Mouse (Mus musculus) cerebellum, postnatal 36 days (tissue): ENCODE data around the gene Tex101.
"Not testable (repeated sequence)": the region's sequence is repeated elsewhere in the genome, so short reads cannot be mapped to it uniquely, and the experiment has no call there.

Experiments used
- DNase-seq, 2 experiments: peaks; one replicate each; pipeline ENCODE4 v3.0.0; 2021 to 2022; ENCODE audit warnings: mixed read lengths in 2 of 2

Tex101 gene

GRCm38 (mm10) chr7:24676575-24676974 is at the start of gene Tex101:
Gene Tex101, minus strand, starts transcription at chr7:24676675.
- no peak for DNase-seq

GRCm38 (mm10) chr7:24715039-24715438 is 38.6 kb upstream of the Tex101 start:
- DNase-seq: no peak

- no peak for DNase-seq
These were observed 32.4 kb upstream of the Tex101 start, which contains the start of gene BC049730 for GRCm38 (mm10) chr7:24708832-24709292. Gene BC049730, plus strand, starts transcription at chr7:24709242.

GRCm38 (mm10) chr7:24702841-24703240 is 26.4 kb upstream of the Tex101 start:
- not testable (repeated sequence) for DNase-seq

- not testable (repeated sequence) for DNase-seq
These were observed 21.4 kb upstream of the Tex101 start for GRCm38 (mm10) chr7:24697891-24698290.

- not testable (repeated sequence) for DNase-seq
These were observed 16.2 kb upstream of the Tex101 start for GRCm38 (mm10) chr7:24692693-24693092.

- not testable (repeated sequence) for DNase-seq
These were observed 11.0 kb upstream of the Tex101 start for GRCm38 (mm10) chr7:24687519-24687918.

GRCm38 (mm10) chr7:24684121-24684520 is 7.6 kb upstream of the Tex101 start:
- not testable (repeated sequence) for DNase-seq

- DNase-seq: no peak
These were observed 4.5 kb downstream of the Tex101 start for GRCm38 (mm10) chr7:24671944-24672439.

- DNase-seq: no peak
These were observed 11.5 kb downstream of the Tex101 start for GRCm38 (mm10) chr7:24664959-24665358.

- DNase-seq: no peak
These were observed 12.2 kb downstream of the Tex101 start for GRCm38 (mm10) chr7:24664301-24664700.

GRCm38 (mm10) chr7:24662575-24662974 is 13.9 kb downstream of the Tex101 start:
- peak; percentile 60 to 64 for DNase-seq

- no peak for DNase-seq
These were observed 15.2 kb downstream of the Tex101 start for GRCm38 (mm10) chr7:24661118-24661904.

GRCm38 (mm10) chr7:24659737-24660357 is 16.6 kb downstream of the Tex101 start:
- DNase-seq: no peak

- peak; percentile 46 to 56 for DNase-seq
These were observed 22.8 kb downstream of the Tex101 start for GRCm38 (mm10) chr7:24653681-24654080.

GRCm38 (mm10) chr7:24646486-24646885 is 30.0 kb downstream of the Tex101 start:
- DNase-seq: no peak

GRCm38 (mm10) chr7:24644996-24645395 is 31.5 kb downstream of the Tex101 start:
- no peak for DNase-seq

- DNase-seq: no peak
These were observed 32.0 kb downstream of the Tex101 start for GRCm38 (mm10) chr7:24644492-24644891.

- peak; percentile 23 to 33 for DNase-seq
These were observed 34.0 kb downstream of the Tex101 start for GRCm38 (mm10) chr7:24642491-24642890.

GRCm38 (mm10) chr7:24640450-24640849 is 36.0 kb downstream of the Tex101 start:
- no peak for DNase-seq

- DNase-seq: no peak
These were observed 38.2 kb downstream of the Tex101 start for GRCm38 (mm10) chr7:24638026-24638856.

GRCm38 (mm10) chr7:24637046-24637445 is 39.4 kb downstream of the Tex101 start:
- no peak for DNase-seq

- DNase-seq: no peak
These were observed 40.2 kb downstream of the Tex101 start, which contains the start of gene Lypd3 for GRCm38 (mm10) chr7:24636264-24636663. Gene Lypd3, plus strand, starts transcription at chr7:24636550.
